Mouse (Mus musculus) lung, postnatal 0 days (tissue): ENCODE data around the gene Ube2f. TPM values are rescaled to one million over a fixed set of nuclear protein-coding genes. Genes with fewer than 3 reads are reported as not detected.

Source experiments
- ATAC-seq: fragments of 200-750 bp; cut with Nextera tagmentation; 2 replicates; pipeline ENCODE4 v1.8.0; 2017; ENCODE audit warnings: moderate library complexity
- DNase-seq: peaks from one replicate; pipeline ENCODE4 v3.0.0-alpha.2; 2016; ENCODE audit warnings: low spot score
- H3K27ac ChIP-seq: fragments of 300-500 bp; sonication (generic); 2 replicates; pipeline ENCODE4 v1.5.1; 2014; ENCODE audit warnings: antibody characterized with exemption, mild to moderate bottlenecking, low read length, mixed read lengths
- H3K27me3 ChIP-seq: fragments of 300-500 bp; sonication (generic); replicated peaks from 2 replicates; pipeline ENCODE4 v1.6.1; 2014; ENCODE audit warnings: low read length, mixed read lengths; ENCODE audit not compliant: insufficient read depth
- H3K36me3 ChIP-seq: fragments of 300-500 bp; sonication (generic); 2 replicates; pipeline ENCODE4 v1.6.1; 2014; ENCODE audit warnings: low read length, mixed read lengths; ENCODE audit not compliant: insufficient read depth
- H3K4me1 ChIP-seq: fragments of 300-500 bp; sonication (generic); 2 replicates; pipeline ENCODE4 v1.6.1; 2014; ENCODE audit warnings: antibody characterized with exemption, low read depth, low read length, mixed read lengths; ENCODE audit not compliant: insufficient read depth
- H3K4me2 ChIP-seq: fragments of 300-500 bp; sonication (generic); replicated peaks from 2 replicates; pipeline ENCODE4 v1.6.1; 2014; ENCODE audit warnings: low read depth, mild to moderate bottlenecking, low read length, moderate library complexity, mixed read lengths
- H3K4me3 ChIP-seq: fragments of 300-500 bp; sonication (generic); 2 replicates; pipeline ENCODE4 v1.5.1; 2014; ENCODE audit warnings: low read depth, low read length
- H3K9ac ChIP-seq: fragments of 300-500 bp; sonication (generic); replicated peaks from 2 replicates; pipeline ENCODE4 v1.6.1; 2014; ENCODE audit warnings: low read depth, mild to moderate bottlenecking
- H3K9me3 ChIP-seq: fragments of 300-500 bp; sonication (generic); 2 replicates; pipeline ENCODE4 v1.6.1; 2016; ENCODE audit warnings: low read length, mixed read lengths
- CTCF ChIP-seq: IDR thresholded peaks from 2 replicates; pipeline ENCODE4 v1.5.1; 2016; ENCODE audit warnings: antibody characterized with exemption, mild to moderate bottlenecking
- EP300 ChIP-seq: IDR thresholded peaks from 2 replicates; pipeline ENCODE4 v1.6.1; 2016; ENCODE audit warnings: antibody characterized with exemption, mild to moderate bottlenecking, control low read depth
- WGBS: fragments of 180-500 bp; shearing (Covaris S2); extraction: QIAGEN DNeasy Blood & Tissue Kit; methylation state at CpG from one replicate; pipeline ENCODE4 v1.1.7; 2014; 5-methylcytosine and 5-hydroxymethylcytosine counted together
- polyA plus RNA-seq: library from polyadenylated mRNA; unstranded; fragments of >200 nt; fragmentation: Nextera tagmentation; extraction: Ambion mirVana; gene quantifications from 2 replicates; pipeline ENCODE4 v1.2.1, GENCODE M21; 2015

Gene Ube2f
- polyA plus RNA-seq, 1 experiment from 2014 or later = 55.5 TPM

- no peak overlapping the region for H3K4me3 ChIP-seq
- H3K4me2 ChIP-seq = no peak overlapping the region
- ATAC-seq (peak; percentile 68), DNase-seq (peak; percentile 56)
- no peaks in the 10 kb centered on the region for H3K9me3 ChIP-seq
- no peaks in the 10 kb centered on the region for H3K36me3 ChIP-seq
- no peaks in the 10 kb centered on the region; the same call in 1 of the 2 replicates for H3K4me1 ChIP-seq
- H3K27ac ChIP-seq = peak overlapping the region; percentile 44; the same call in 1 of the 2 replicates
- H3K9ac ChIP-seq = no peak overlapping the region
- TF ChIP-seq EP300 (no peak), CTCF (no peak)
- H3K27me3 ChIP-seq = no peaks in the 10 kb centered on the region
Observed at GRCm38 (mm10) chr1:91257918-91258317, 7.8 kb downstream of the Ube2f start.

DNA sequence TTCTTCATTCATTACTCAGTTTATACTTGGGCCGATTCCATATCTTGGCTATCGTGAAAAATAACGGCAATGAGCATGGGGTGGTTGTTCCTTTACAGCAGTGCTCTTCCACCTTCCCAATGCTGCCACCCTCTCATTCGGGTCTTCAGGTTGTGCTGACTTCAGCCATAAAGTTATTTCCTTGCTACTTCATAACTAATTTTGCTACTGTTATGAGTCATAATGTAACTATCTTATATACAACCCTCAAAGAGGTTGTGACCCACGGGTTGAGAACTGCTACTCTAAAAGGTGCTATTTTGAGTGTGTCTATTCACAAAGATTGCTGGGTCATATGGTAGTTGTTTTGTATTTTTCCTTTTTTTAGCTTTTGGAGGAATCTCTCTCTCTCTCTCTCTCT is 9.7 kb downstream of the Ube2f start:
- no peak for DNase-seq
- no peak overlapping the region for H3K27ac ChIP-seq
- no peaks in the 10 kb centered on the region for H3K36me3 ChIP-seq
- no peaks in the 10 kb centered on the region for H3K9me3 ChIP-seq
- H3K4me2 ChIP-seq = no peak overlapping the region
- WGBS = 74% methylated on average over 5 of the region's 5 CpGs
- TF ChIP-seq EP300 (no peak), CTCF (no peak)
- no peaks in the 10 kb centered on the region for H3K27me3 ChIP-seq
- H3K9ac ChIP-seq = no peak overlapping the region
- H3K4me3 ChIP-seq = no peak overlapping the region
- no peak for ATAC-seq
- H3K4me1 ChIP-seq = no peaks in the 10 kb centered on the region; the same call in 1 of the 2 replicates

DNA sequence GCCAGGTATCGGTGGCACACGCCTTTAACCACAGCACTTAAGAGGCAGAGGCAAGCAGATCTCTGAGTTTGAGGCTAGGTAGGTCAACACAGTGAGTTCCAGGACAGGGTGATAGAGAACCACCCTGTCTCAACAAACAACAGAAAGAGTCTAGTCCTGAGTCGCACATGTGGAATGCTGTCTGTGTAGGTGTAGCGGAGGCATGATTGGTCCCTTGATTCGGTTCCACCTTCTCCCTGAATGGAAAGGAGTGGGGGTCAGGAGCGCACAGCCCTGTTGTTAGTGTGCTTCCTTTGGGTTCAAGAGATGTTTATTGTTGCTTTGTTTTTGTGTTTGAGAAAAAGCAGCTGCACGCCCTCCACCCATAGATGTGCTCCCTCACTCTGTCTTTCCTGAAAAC is 12.4 kb downstream of the Ube2f start:
- no peak overlapping the region for H3K27ac ChIP-seq
- 0 out of 2 replicates have a peak, but pooled peaks cover 6% of the 10 kb centered on the region for H3K36me3 ChIP-seq
- TF ChIP-seq EP300 = no peak
- no peaks in the 10 kb centered on the region for H3K27me3 ChIP-seq
- WGBS = 90% methylated on average over 7 of the region's 7 CpGs
- ATAC-seq = no peak
- no peak overlapping the region for H3K4me3 ChIP-seq
- no peaks in the 10 kb centered on the region; the same call in 1 of the 2 replicates for H3K4me1 ChIP-seq
- H3K9me3 ChIP-seq = no peaks in the 10 kb centered on the region
- no peak overlapping the region for H3K9ac ChIP-seq
- no peak overlapping the region for H3K4me2 ChIP-seq
- DNase-seq = no peak

DNA sequence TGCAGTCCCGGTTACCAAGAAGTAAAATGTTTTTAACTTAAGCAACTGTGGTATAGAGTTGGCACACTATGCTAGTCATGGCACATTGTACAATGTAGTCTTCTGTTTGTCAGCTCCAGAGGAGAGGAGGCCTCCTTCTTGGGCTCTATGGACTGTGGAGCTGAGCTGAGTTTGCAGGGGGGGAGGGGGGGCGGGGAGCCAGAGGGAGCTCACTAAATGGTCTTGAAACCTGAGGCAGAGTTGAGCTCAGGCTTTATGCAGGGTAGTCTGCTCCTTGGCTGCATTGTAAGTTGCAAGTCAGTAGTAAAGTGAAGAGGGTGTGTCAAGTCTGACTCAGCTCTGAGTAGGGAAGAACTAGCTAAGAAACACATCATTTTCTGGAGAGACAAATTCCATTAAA is 22.2 kb downstream of the Ube2f start:
- DNase-seq (no peak), ATAC-seq (no peak)
- Histone ChIP-seq H3K4me2 (no peak overlapping the region), H3K9ac (no peak overlapping the region), H3K27ac (no peak overlapping the region), H3K9me3 (no peaks in the 10 kb centered on the region), H3K4me1 (no peaks in the 10 kb centered on the region), H3K36me3 (peaks cover 9% of the 10 kb centered on the region; the same call in 1 of the 2 replicates), H3K27me3 (no peaks in the 10 kb centered on the region), H3K4me3 (no peak overlapping the region)
- no peak for TF ChIP-seq EP300
- TF ChIP-seq CTCF = no peak
- WGBS = 82% methylated on average over 2 of the region's 2 CpGs

- Histone ChIP-seq H3K4me2 (no peak overlapping the region), H3K36me3 (peaks cover 15% of the 10 kb centered on the region; the same call in 1 of the 2 replicates), H3K9ac (no peak overlapping the region), H3K4me3 (no peak overlapping the region), H3K27ac (no peak overlapping the region), H3K27me3 (no peaks in the 10 kb centered on the region), H3K9me3 (no peaks in the 10 kb centered on the region), H3K4me1 (no peaks in the 10 kb centered on the region)
- DNase-seq = no peak
- WGBS = 96% methylated on average over 4 of the region's 4 CpGs
- no peak for ATAC-seq
- TF ChIP-seq EP300 = no peak
- TF ChIP-seq CTCF = no peak
Observed at GRCm38 (mm10) chr1:91276581-91276980, 26.5 kb downstream of the Ube2f start.

DNA sequence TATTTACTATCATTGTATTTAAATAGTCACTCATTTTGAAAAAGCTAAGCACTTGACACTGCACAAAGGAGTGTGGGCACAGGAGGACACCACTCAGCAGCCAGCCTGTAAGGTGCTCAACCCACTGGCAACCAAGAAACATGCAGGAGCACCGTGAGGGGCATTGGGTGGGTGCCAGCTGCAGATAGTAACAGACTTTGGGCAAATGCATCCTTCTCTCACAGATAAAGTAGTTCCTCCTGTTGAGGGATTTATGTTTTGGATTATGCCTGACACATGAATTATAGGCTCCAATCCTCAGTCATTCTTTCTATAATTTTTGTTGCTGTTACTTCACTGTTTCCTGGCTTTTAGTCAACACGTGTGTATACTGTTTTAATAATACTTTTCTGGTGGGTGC is 27.4 kb downstream of the Ube2f start:
- no peak overlapping the region for H3K4me2 ChIP-seq
- no peaks in the 10 kb centered on the region for H3K9me3 ChIP-seq
- no peak for ATAC-seq
- TF ChIP-seq CTCF = no peak
- TF ChIP-seq EP300 = no peak
- H3K9ac ChIP-seq = no peak overlapping the region
- DNase-seq = no peak
- WGBS = 85% methylated on average over 2 of the region's 2 CpGs
- H3K27me3 ChIP-seq = no peaks in the 10 kb centered on the region
- H3K27ac ChIP-seq = no peak overlapping the region
- H3K4me1 ChIP-seq = no peaks in the 10 kb centered on the region
- no peak overlapping the region for H3K4me3 ChIP-seq
- H3K36me3 ChIP-seq = peaks cover 15% of the 10 kb centered on the region; the same call in 1 of the 2 replicates
